Mouse (Mus musculus) forebrain, postnatal 0 days (tissue): ENCODE results near the gene Gprc5c. TPM values are rescaled to one million over a fixed set of nuclear protein-coding genes. Genes with fewer than 3 reads are reported as not detected.

Source experiments
- ATAC-seq: fragments of 200-750 bp; cut with Nextera tagmentation; 2 replicates; pipeline ENCODE4 v1.8.0; 2017; ENCODE audit warnings: mild to moderate bottlenecking, moderate library complexity
- DNase-seq: peaks from one replicate; pipeline ENCODE4 v3.0.0-alpha.2; 2015
- H3K27ac ChIP-seq: fragments of 300-500 bp; sonication (generic); 2 replicates; pipeline ENCODE4 v1.5.1; 2014; ENCODE audit warnings: low read depth, mild to moderate bottlenecking, antibody characterized with exemption, low read length, moderate library complexity, mixed read lengths
- H3K27me3 ChIP-seq: fragments of 300-500 bp; sonication (generic); 2 replicates; pipeline ENCODE4 v1.6.1; 2014; ENCODE audit warnings: mild to moderate bottlenecking, low read length, mixed read lengths; ENCODE audit not compliant: insufficient read depth
- H3K36me3 ChIP-seq: fragments of 300-500 bp; sonication (generic); 2 replicates; pipeline ENCODE4 v1.6.1; 2014; ENCODE audit warnings: mild to moderate bottlenecking, moderate library complexity; ENCODE audit not compliant: insufficient read depth
- H3K4me1 ChIP-seq: fragments of 300-500 bp; sonication (generic); 2 replicates; pipeline ENCODE4 v1.6.1; 2014; ENCODE audit warnings: antibody characterized with exemption; ENCODE audit not compliant: insufficient read depth
- H3K4me2 ChIP-seq: fragments of 300-500 bp; sonication (generic); 2 replicates; pipeline ENCODE4 v1.6.1; 2014; ENCODE audit warnings: low read depth, mild to moderate bottlenecking, moderate library complexity
- H3K4me3 ChIP-seq: fragments of 300-500 bp; sonication (generic); 2 replicates; pipeline ENCODE4 v1.5.1; 2014; ENCODE audit warnings: low read depth, low read length, mixed read lengths
- H3K9ac ChIP-seq: fragments of 300-500 bp; sonication (generic); 2 replicates; pipeline ENCODE4 v1.6.1; 2014; ENCODE audit warnings: mild to moderate bottlenecking
- H3K9me3 ChIP-seq: fragments of 300-500 bp; sonication (generic); 2 replicates; pipeline ENCODE4 v1.6.1; 2016; ENCODE audit warnings: low read length
- CTCF ChIP-seq: sonication (generic); IDR thresholded peaks from 2 replicates; pipeline ENCODE4 v1.5.1; 2016; ENCODE audit warnings: antibody characterized with exemption, control low read depth, low read depth
- WGBS: fragments of 180-500 bp; shearing (Covaris S2); extraction: QIAGEN DNeasy Blood & Tissue Kit; methylation state at CpG from one replicate; pipeline ENCODE4 v1.1.7; 2014; 5-methylcytosine and 5-hydroxymethylcytosine counted together
- polyA plus RNA-seq: library from polyadenylated mRNA; unstranded; fragments of >200 nt; fragmentation: Nextera tagmentation; extraction: Ambion mirVana; gene quantifications from 2 replicates; pipeline ENCODE4 v1.2.1, GENCODE M21; 2015
- total RNA-seq: library from RNA; depleted of rRNA; stranded (reverse); fragments of >200 nt; gene quantifications from 2 replicates; pipeline ENCODE4 v1.2.3, GENCODE M21; 2014

Gene Gprc5c
- total and polyA plus RNA-seq, 2 experiments from 2014 or later = 5.8 to 7.9 TPM

DNA sequence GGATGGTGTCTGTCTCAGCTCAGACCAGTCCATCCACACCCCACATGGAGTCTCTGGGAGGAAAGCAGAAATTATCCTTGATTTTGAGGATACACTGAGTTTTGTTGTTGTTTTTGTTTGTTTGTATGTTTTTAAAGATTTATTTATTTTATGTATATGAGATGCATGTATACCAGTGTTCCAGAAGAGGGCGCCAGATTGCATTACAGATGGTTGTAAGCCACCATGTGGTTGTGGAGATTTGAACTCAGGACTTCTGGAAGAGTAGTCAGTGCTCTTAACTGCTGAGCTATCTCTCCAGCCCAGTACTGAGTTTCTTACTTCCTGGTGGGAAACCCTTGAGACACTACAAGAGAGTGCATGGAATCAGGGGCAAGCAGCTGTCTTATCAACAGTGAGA, 41.6 kb upstream of the Gprc5c start:
- ATAC-seq (no peak), DNase-seq (no peak)
- no peaks in the 10 kb centered on the region for H3K4me1 ChIP-seq
- WGBS = 87% methylated on average over 1 of the region's 1 CpGs
- peak; percentile 26; the same call in 1 of the 2 replicates for TF ChIP-seq CTCF
- H3K36me3 ChIP-seq = no peaks in the 10 kb centered on the region
- H3K9ac ChIP-seq = no peak overlapping the region
- no peak overlapping the region for H3K4me2 ChIP-seq
- no peaks in the 10 kb centered on the region for H3K9me3 ChIP-seq
- no peak overlapping the region for H3K27ac ChIP-seq
- H3K4me3 ChIP-seq = no peak overlapping the region
- H3K27me3 ChIP-seq = no peaks in the 10 kb centered on the region

DNA sequence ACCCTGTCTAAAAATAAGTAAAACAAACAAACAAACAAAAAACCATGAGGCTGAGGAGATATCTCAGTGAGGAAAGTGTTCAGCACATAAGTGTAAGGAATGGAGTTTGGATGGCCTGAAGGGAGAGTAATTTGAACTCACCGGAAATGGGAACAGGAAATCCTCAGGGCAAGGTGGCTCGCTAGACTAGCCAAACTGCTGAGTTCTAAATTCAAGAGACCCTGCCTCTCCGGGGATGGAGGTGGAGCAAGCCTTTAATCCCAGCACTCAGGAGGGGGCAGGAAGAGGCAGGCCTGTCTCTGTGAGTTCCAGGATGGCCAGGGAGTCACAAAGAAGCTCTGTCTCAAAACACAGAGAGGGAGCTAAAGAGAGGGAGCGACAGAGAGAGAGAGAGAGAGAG, 40.6 kb upstream of the Gprc5c start:
- TF ChIP-seq CTCF = no peak
- WGBS = 25% methylated on average over 4 of the region's 4 CpGs
- ATAC-seq = no peak
- no peak overlapping the region for H3K27ac ChIP-seq
- H3K4me3 ChIP-seq = no peak overlapping the region
- H3K36me3 ChIP-seq = no peaks in the 10 kb centered on the region
- no peaks in the 10 kb centered on the region for H3K9me3 ChIP-seq
- no peak overlapping the region for H3K4me2 ChIP-seq
- H3K9ac ChIP-seq = no peak overlapping the region
- no peaks in the 10 kb centered on the region for H3K27me3 ChIP-seq
- H3K4me1 ChIP-seq = no peaks in the 10 kb centered on the region
- DNase-seq = no peak

DNA sequence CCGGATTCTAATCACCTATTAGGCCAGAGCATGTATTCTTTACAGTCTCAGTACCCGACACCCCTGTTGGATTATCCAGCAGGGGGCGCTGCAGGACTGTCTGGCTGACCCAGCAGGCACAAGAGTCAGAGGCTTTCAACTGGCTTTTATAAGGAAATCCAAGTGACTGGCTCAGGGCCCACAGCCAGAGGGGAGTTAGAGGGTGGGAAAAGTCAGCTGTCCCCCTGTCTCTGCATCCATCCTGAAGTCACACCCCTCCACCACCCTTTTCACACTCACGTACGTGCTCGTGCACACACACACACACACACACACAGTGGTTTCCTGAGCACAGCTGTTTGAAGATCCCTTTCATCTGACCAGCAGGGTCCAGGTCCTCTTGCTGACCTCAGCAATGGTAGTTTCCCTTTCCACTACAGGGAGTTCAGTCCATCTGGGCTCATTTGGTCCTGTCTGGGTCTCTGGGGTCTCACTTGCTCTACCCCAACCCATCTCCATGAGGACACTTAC, 38.2 kb upstream of the Gprc5c start:
- H3K27ac ChIP-seq = no peak overlapping the region
- H3K9ac ChIP-seq = no peak overlapping the region
- DNase-seq = peak; percentile 81
- no peak overlapping the region for H3K4me2 ChIP-seq
- no peaks in the 10 kb centered on the region for H3K27me3 ChIP-seq
- H3K9me3 ChIP-seq = no peaks in the 10 kb centered on the region
- WGBS = 12% methylated on average over 6 of the region's 6 CpGs
- ATAC-seq = 0 out of 2 replicates have a peak, but pooled peaks have one; percentile 53
- no peaks in the 10 kb centered on the region for H3K4me1 ChIP-seq
- H3K4me3 ChIP-seq = no peak overlapping the region
- H3K36me3 ChIP-seq = no peaks in the 10 kb centered on the region
- TF ChIP-seq CTCF = peak; percentile 89

DNA sequence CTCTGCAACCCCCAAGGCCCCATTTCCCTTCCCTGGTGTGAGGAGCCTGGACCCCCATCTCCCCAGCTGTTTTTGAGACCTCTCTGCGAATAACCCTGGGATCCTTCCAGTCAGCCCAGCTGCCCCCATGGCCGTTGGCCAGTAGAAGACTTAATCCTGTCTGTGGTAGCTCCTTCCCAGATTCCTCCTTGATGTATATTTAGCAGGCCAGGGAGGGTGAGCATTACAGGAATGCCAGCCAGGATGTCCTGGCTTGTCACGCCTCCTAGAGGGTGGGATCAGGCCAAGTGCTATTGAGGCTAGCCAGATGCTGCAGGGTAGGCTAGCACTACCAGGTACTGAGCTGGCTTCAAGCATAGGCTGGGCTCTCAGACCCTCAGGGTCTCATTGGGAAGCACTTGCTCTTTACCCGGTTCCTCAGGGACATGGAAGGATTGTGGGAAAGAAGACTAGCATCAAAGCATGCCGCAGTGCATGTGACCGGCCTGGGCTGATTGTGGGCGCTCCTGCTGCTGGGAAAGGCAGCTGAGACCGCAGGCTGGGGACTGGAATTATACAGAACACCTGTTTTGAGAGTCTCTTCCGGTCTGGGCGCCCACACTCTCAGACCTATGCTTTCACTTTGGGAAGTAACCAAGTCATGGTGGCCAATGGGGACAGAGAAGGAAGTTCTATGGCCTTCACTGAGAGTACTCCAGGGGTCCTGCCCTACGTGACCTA, 35.9 kb upstream of the Gprc5c start:
- Histone ChIP-seq H3K4me2 (no peak overlapping the region), H3K9me3 (no peaks in the 10 kb centered on the region), H3K4me1 (no peaks in the 10 kb centered on the region), H3K27me3 (no peaks in the 10 kb centered on the region), H3K36me3 (no peaks in the 10 kb centered on the region), H3K4me3 (no peak overlapping the region), H3K27ac (no peak overlapping the region), H3K9ac (no peak overlapping the region)
- DNase-seq = no peak
- 79% methylated on average over 11 of the region's 11 CpGs for WGBS
- ATAC-seq = no peak
- TF ChIP-seq CTCF = no peak

DNA sequence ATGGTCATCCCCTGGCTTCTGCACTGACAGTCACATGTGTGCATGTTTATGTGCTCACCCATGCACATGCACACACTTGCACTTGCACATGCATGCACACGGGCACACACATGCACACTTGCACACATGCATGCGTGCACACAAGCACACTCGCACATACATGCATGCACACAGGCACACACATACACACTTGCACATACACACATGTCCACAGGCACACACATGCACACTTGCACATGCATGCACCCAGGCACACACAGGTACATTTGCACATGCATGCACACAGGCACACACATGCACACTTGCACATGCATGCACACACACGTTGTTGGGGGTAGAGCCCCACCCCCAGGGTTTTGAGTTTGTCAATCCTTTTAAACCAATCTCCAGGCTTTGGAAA, 34.0 kb upstream of the Gprc5c start:
- DNase-seq (no peak), ATAC-seq (no peak)
- no peak overlapping the region for H3K27ac ChIP-seq
- H3K4me3 ChIP-seq = no peak overlapping the region
- H3K9ac ChIP-seq = no peak overlapping the region
- H3K4me1 ChIP-seq = no peaks in the 10 kb centered on the region
- 91% methylated on average over 4 of the region's 4 CpGs for WGBS
- no peaks in the 10 kb centered on the region for H3K27me3 ChIP-seq
- H3K36me3 ChIP-seq = no peaks in the 10 kb centered on the region
- TF ChIP-seq CTCF = no peak
- no peak overlapping the region for H3K4me2 ChIP-seq
- H3K9me3 ChIP-seq = no peaks in the 10 kb centered on the region

DNA sequence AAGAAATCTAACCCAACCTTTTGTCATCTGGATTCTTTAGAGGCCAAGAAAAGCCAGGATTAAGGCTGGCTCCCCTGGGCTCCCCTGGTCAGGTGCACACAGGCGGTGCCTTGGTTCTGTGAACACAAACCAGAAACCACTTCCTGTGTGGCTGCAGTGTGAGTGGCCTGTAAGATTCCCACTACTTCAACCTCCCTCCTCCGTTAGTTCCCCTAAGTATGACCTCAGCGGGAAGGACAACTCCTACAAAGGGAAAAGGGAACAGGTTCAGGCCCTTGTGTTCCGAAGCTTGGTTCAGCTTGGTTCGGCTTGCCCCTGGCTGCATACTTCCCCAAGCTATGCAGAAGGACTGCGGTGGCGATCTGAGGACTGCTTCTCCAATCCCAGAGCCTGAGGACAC, 32.8 kb upstream of the Gprc5c start:
- Histone ChIP-seq H3K4me1 (peaks cover 5% of the 10 kb centered on the region), H3K9ac (no peak overlapping the region), H3K9me3 (no peaks in the 10 kb centered on the region), H3K4me3 (no peak overlapping the region), H3K27ac (no peak overlapping the region), H3K36me3 (no peaks in the 10 kb centered on the region), H3K27me3 (no peaks in the 10 kb centered on the region), H3K4me2 (no peak overlapping the region)
- no peak for TF ChIP-seq CTCF
- no peak for DNase-seq
- WGBS = 96% methylated on average over 7 of the region's 7 CpGs
- ATAC-seq = no peak

DNA sequence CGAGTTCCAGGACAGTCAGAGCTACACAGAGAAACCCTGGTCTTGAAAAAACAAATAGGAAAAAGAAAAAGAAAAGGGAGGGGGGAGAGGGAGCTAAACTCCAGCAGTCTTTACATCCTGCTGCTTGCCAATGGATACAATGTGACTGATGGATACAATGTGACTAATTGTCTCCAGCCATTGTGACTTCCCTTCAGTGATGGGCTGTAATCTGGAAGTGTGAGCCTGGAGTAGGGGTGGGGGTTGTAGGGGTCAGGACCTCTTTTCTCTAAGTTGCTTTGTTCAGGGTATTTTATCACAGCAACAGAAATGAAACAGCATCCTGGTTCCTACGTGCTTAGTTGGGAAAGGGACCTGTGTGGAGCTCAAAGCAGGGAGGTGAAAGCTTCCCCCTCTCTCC, 31.8 kb upstream of the Gprc5c start:
- WGBS = 43% methylated on average over 2 of the region's 2 CpGs
- no peak overlapping the region for H3K27ac ChIP-seq
- H3K4me1 ChIP-seq = peaks cover 7% of the 10 kb centered on the region
- no peak for TF ChIP-seq CTCF
- H3K9ac ChIP-seq = no peak overlapping the region
- H3K27me3 ChIP-seq = no peaks in the 10 kb centered on the region
- H3K9me3 ChIP-seq = no peaks in the 10 kb centered on the region
- ATAC-seq (no peak), DNase-seq (no peak)
- no peak overlapping the region for H3K4me2 ChIP-seq
- no peak overlapping the region for H3K4me3 ChIP-seq
- H3K36me3 ChIP-seq = no peaks in the 10 kb centered on the region
